Mouse (Mus musculus): ENCODE results near the gene Pip5kl1.

- TF ChIP-seq POLR2A (IDR thresholded peaks at IDR 0.05; ENCODE audit: insufficient read depth, low read length) (no peak), EP300 (IDR thresholded peaks at IDR 0.05; ENCODE audit: insufficient read depth, low read depth, low read length) (no peak)
Measured at GRCm38 (mm10) chr2:32598506-32598905, 23.9 kb downstream of the Pip5kl1 start.

Data from ES-Bruce4 (cell line).